Mouse (Mus musculus) kidney, embryonic 14.5 days (tissue): ENCODE data around the gene Dido1. TPM values are rescaled to one million over a fixed set of nuclear protein-coding genes. Genes with fewer than 3 reads are reported as not detected.

Source experiments
- ATAC-seq: fragments of 200-750 bp; cut with Nextera tagmentation; 2 replicates; pipeline ENCODE4 v1.8.0; 2017; ENCODE audit warnings: moderate number of reproducible peaks, mild to moderate bottlenecking, moderate TSS enrichment, moderate library complexity; ENCODE audit not compliant: low FRiP score, low TSS enrichment
- H3K27ac ChIP-seq: fragments of 300-500 bp; sonication (generic); 2 replicates; pipeline ENCODE4 v1.5.1; 2014; ENCODE audit warnings: low read depth, mild to moderate bottlenecking, low read length, moderate library complexity, mixed read lengths
- H3K27me3 ChIP-seq: fragments of 300-500 bp; sonication (generic); 2 replicates; pipeline ENCODE4 v1.6.1; 2014; ENCODE audit warnings: mild to moderate bottlenecking, low read length; ENCODE audit not compliant: control insufficient read depth, insufficient read depth
- H3K36me3 ChIP-seq: fragments of 300-500 bp; sonication (generic); 2 replicates; pipeline ENCODE4 v1.6.1; 2014; ENCODE audit warnings: low read length, mixed read lengths; ENCODE audit not compliant: control insufficient read depth, insufficient read depth
- H3K4me1 ChIP-seq: fragments of 300-500 bp; sonication (generic); 2 replicates; pipeline ENCODE4 v1.6.1; 2014; ENCODE audit warnings: low read length, mixed read lengths; ENCODE audit not compliant: control insufficient read depth, insufficient read depth
- H3K4me2 ChIP-seq: fragments of 300-500 bp; sonication (generic); replicated peaks from 2 replicates; pipeline ENCODE4 v1.6.1; 2014; ENCODE audit warnings: low read depth, mild to moderate bottlenecking, low read length
- H3K4me3 ChIP-seq: fragments of 300-500 bp; sonication (generic); 2 replicates; pipeline ENCODE4 v1.5.1; 2014; ENCODE audit warnings: mild to moderate bottlenecking, low read length
- H3K9ac ChIP-seq: fragments of 300-500 bp; sonication (generic); 2 replicates; pipeline ENCODE4 v1.6.1; 2014; ENCODE audit warnings: low read depth, mild to moderate bottlenecking, low read length, moderate library complexity
- H3K9me3 ChIP-seq: fragments of 300-500 bp; sonication (generic); 2 replicates; pipeline ENCODE4 v1.6.1; 2016; ENCODE audit warnings: low read length; ENCODE audit not compliant: control insufficient read depth
- WGBS: fragments of 180-500 bp; shearing (Covaris S2); extraction: QIAGEN DNeasy Blood & Tissue Kit; methylation state at CpG from one replicate; pipeline ENCODE4 v1.1.7; 2014; 5-methylcytosine and 5-hydroxymethylcytosine counted together
- polyA plus RNA-seq: library from polyadenylated mRNA; unstranded; fragments of >200 nt; fragmentation: Nextera tagmentation; extraction: Ambion mirVana; gene quantifications from 2 replicates; pipeline ENCODE4 v1.2.1, GENCODE M21; 2014

Gene Dido1
- polyA plus RNA-seq, 1 experiment from 2014 or later: 39.5 TPM

DNA sequence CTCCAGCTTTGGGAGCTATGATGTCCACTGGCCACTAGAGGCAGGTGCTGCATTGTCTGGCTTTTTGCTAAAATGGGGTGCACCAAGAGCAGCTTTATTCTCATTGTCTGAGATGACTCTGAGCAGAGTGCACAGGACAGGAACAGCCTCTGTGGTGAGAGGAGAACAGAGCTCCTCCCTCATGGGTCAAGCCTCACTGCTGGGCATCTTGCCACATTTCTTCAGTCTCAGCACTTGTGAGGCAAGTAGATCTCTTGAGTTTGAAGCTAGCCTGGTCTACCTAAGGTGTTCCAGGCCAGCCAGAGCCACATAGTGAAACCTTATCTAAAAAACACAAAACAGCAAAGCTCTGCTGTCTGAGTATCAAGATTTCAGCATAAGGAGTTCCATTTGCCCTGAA is 63.0 kb downstream of the Dido1 start:
- Histone ChIP-seq H3K9me3 (peaks cover 21% of the 10 kb centered on the region), H3K27me3 (peaks cover 19% of the 10 kb centered on the region), H3K4me3 (no peak overlapping the region), H3K9ac (no peak overlapping the region), H3K36me3 (no peaks in the 10 kb centered on the region), H3K27ac (no peak overlapping the region), H3K4me1 (no peaks in the 10 kb centered on the region), H3K4me2 (no peak overlapping the region)
- ATAC-seq: no peak

- H3K4me2 ChIP-seq: no peak overlapping the region
- peaks cover 21% of the 10 kb centered on the region for H3K9me3 ChIP-seq
- H3K4me3 ChIP-seq: no peak overlapping the region
- no peak for ATAC-seq
- no peak overlapping the region for H3K9ac ChIP-seq
- H3K27me3 ChIP-seq: peaks cover 42% of the 10 kb centered on the region
- no peak overlapping the region for H3K27ac ChIP-seq
- no peaks in the 10 kb centered on the region for H3K4me1 ChIP-seq
- H3K36me3 ChIP-seq: no peaks in the 10 kb centered on the region
These were observed 66.2 kb downstream of the Dido1 start for GRCm38 (mm10) chr2:180643626-180644025.

DNA sequence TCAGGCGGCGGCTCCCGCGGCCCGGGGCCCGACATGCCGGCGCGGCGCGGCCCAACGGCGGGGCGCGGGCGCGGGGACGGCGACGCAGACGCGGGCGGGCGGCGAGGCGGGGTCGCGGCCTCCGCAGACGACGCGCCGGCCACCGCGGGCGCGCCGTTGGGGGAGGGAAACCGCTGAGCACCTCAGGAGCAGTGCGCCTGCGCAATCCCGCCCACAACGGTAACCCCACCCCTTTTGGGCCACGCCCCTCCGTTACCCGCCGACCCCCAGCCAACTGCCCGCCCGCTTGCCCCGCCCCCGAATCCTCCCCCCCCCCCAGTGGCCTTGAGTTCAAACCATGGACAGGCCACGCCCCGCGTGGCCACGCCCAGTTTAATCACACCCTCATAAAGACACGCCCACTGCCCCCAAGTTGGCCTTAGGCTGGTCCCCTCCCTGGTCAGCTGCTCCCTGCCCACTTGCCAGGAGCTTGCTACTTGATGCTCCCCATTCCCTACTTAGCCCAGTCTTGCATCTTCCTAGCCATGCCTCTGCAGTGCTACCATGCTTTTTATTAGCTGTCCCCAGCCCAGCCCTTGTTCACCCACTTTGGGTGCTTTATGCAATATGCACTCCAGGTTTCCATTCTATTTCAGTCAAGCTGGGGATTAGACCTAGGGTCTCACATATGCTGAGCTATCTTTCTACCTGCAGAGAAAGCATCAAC is 67.1 kb downstream of the Dido1 start, which contains the start of gene Tcfl5:
Tcfl5 (minus strand) TSS at position 154 of the 706 bp plus-strand sequence.
- peak within 1 kb of the TSS; percentile 32 for H3K4me3 ChIP-seq
- H3K9ac ChIP-seq: peak within 1 kb of the TSS; percentile 34; the same call in 1 of the 2 replicates
- H3K27ac ChIP-seq: no peak within 1 kb of the TSS
- peaks cover 21% of the 10 kb centered on the region for H3K9me3 ChIP-seq
- no peaks in the 10 kb centered on the region for H3K4me1 ChIP-seq
- H3K36me3 ChIP-seq: no peaks in the 10 kb centered on the region
- peaks cover 42% of the 10 kb centered on the region for H3K27me3 ChIP-seq
- 6% methylated on average over 34 of the region's 56 CpGs for WGBS
- peak within 1 kb of the TSS; percentile 44 for H3K4me2 ChIP-seq
- 0 out of 2 replicates have a peak, but pooled peaks have one; percentile 4 for ATAC-seq

GRCm38 (mm10) chr2:180641576-180642554 is 67.9 kb downstream of the Dido1 start:
- Histone ChIP-seq H3K9me3 (peaks cover 21% of the 10 kb centered on the region), H3K9ac (peak overlapping the region; percentile 34; the same call in 1 of the 2 replicates), H3K27ac (no peak overlapping the region), H3K4me1 (no peaks in the 10 kb centered on the region), H3K36me3 (no peaks in the 10 kb centered on the region), H3K4me2 (peak overlapping the region; percentile 44), H3K4me3 (peak overlapping the region; percentile 32), H3K27me3 (peaks cover 42% of the 10 kb centered on the region)
- ATAC-seq: peak; percentile 60; the same call in 1 of the 2 replicates
- WGBS: 3% methylated on average over 84 of the region's 112 CpGs

- 67% methylated on average over 2 of the region's 2 CpGs for WGBS
- no peaks in the 10 kb centered on the region for H3K27me3 ChIP-seq
These were observed 97.9 kb downstream of the Dido1 start for GRCm38 (mm10) chr2:180611882-180612281.

DNA sequence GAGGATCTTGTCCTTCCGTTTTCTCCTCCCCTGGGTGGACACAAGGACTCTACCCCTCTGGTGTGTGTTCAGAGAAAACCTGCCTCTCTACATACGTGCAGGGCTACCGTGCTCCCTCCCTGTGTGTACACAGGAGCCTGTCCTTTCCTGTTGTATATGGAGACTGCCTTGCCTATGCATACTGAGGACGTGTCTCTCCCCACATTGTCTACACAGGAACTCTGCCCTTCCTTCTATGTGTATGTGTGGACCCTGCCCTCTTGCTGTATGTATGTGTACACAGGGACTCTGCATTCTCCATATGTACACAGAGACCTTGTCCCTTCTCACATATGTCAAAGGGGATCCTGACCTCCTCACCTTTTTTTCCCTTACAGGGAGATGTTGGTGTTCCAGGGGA is 99.5 kb downstream of the Dido1 start:
- WGBS: 74% methylated on average over 4 of the region's 4 CpGs
- H3K4me3 ChIP-seq: no peak overlapping the region
- no peak overlapping the region for H3K4me2 ChIP-seq
- no peak for ATAC-seq
- H3K27me3 ChIP-seq: no peaks in the 10 kb centered on the region
- no peaks in the 10 kb centered on the region for H3K9me3 ChIP-seq
- H3K27ac ChIP-seq: no peak overlapping the region
- no peak overlapping the region for H3K9ac ChIP-seq
- no peaks in the 10 kb centered on the region for H3K4me1 ChIP-seq
- no peaks in the 10 kb centered on the region for H3K36me3 ChIP-seq

More at GRCm38 (mm10) chr2:180611882-180612281, 97.9 kb downstream of the Dido1 start:
- H3K27ac ChIP-seq: no peak overlapping the region
- no peak overlapping the region for H3K4me2 ChIP-seq
- H3K36me3 ChIP-seq: no peaks in the 10 kb centered on the region
- H3K9me3 ChIP-seq: no peaks in the 10 kb centered on the region
- ATAC-seq: no peak
- no peak overlapping the region for H3K4me3 ChIP-seq
- H3K9ac ChIP-seq: no peak overlapping the region
- no peaks in the 10 kb centered on the region for H3K4me1 ChIP-seq

Other genes with a start within 250 kb of the Dido1 start
- gene Ntsr1, start 210.0 kb downstream of the Dido1 start, polyA plus RNA-seq: 6.3 and 12.4 TPM in 2 replicates
- gene Mrgbp, start 128.7 kb downstream of the Dido1 start, polyA plus RNA-seq: 52.4 and 53.9 TPM in 2 replicates
- gene Ogfr, start 120.8 kb downstream of the Dido1 start, polyA plus RNA-seq: 82.4 and 83.1 TPM in 2 replicates
- 4.4 and 6.4 TPM in 2 replicates for gene Col9a3, start 112.2 kb downstream of the Dido1 start, polyA plus RNA-seq
- 0.22 and 0.40 TPM in 2 replicates for gene Tcfl5, start 67.3 kb downstream of the Dido1 start, polyA plus RNA-seq
- 54.3 and 62.9 TPM in 2 replicates for gene Gid8, start 118 bp upstream of the Dido1 start, polyA plus RNA-seq
- gene Slc17a9, start 15.3 kb upstream of the Dido1 start, polyA plus RNA-seq: 0.20 and 0.47 TPM in 2 replicates
- 0.10 TPM in 1 of 2 replicates, not detected in the other for gene Bhlhe23, start 66.9 kb upstream of the Dido1 start, polyA plus RNA-seq
- gene Ythdf1, start 210.9 kb upstream of the Dido1 start, polyA plus RNA-seq: 48.7 and 75.4 TPM in 2 replicates
- not detected in 2 replicates for gene Birc7, start 219.0 kb upstream of the Dido1 start, polyA plus RNA-seq
- gene Nkain4, start 244.7 kb upstream of the Dido1 start, polyA plus RNA-seq: 39.0 and 44.1 TPM in 2 replicates